Mouse (Mus musculus) gonadal fat pad, adult 2 months (tissue): Measurements from ENCODE around the gene Tpo. TPM values are rescaled to one million over a fixed set of nuclear protein-coding genes. Genes with fewer than 3 reads are reported as not detected.

Experiments used
- DNase-seq: peaks from one replicate; pipeline ENCODE4 v3.0.0-alpha.2; 2012; ENCODE audit warnings: low read depth
- polyA plus RNA-seq: library from polyadenylated mRNA; depleted of rRNA; stranded (reverse); fragments of >200 nt; gene quantifications from 2 replicates; pipeline ENCODE4 v1.2.3, GENCODE M21; 2012; rRNA removed

Gene Tpo
- polyA plus RNA-seq: 0.06 and 0.12 TPM in 2 replicates

- DNase-seq: no peak
Observed at GRCm38 (mm10) chr12:30132524-30132923, at the start of gene Tpo. Gene Tpo, minus strand, starts transcription at chr12:30132624.

- DNase-seq: no peak
Observed at GRCm38 (mm10) chr12:30181721-30182120, 49.3 kb upstream of the Tpo start.

GRCm38 (mm10) chr12:30179623-30180022 lies 47.2 kb upstream of the Tpo start:
- no peak for DNase-seq

GRCm38 (mm10) chr12:30177966-30178365 lies 45.5 kb upstream of the Tpo start:
- no peak for DNase-seq

GRCm38 (mm10) chr12:30177529-30177928 lies 45.1 kb upstream of the Tpo start:
- no peak for DNase-seq

GRCm38 (mm10) chr12:30168491-30168890 lies 36.1 kb upstream of the Tpo start:
- no peak for DNase-seq

GRCm38 (mm10) chr12:30164538-30164937 lies 32.1 kb upstream of the Tpo start:
- no peak for DNase-seq

GRCm38 (mm10) chr12:30164005-30164404 lies 31.6 kb upstream of the Tpo start:
- DNase-seq: no peak

GRCm38 (mm10) chr12:30161731-30162406 lies 29.4 kb upstream of the Tpo start:
- no peak for DNase-seq

GRCm38 (mm10) chr12:30160475-30160874 lies 28.1 kb upstream of the Tpo start:
- peak; percentile 52 for DNase-seq

- no peak for DNase-seq
Observed at GRCm38 (mm10) chr12:30159788-30160187, 27.4 kb upstream of the Tpo start.

- no peak for DNase-seq
Observed at GRCm38 (mm10) chr12:30154079-30154673, 21.8 kb upstream of the Tpo start.

GRCm38 (mm10) chr12:30142085-30142484 lies 9.7 kb upstream of the Tpo start:
- DNase-seq: no peak

- DNase-seq: no peak
Observed at GRCm38 (mm10) chr12:30129411-30129716, 3.1 kb downstream of the Tpo start.

GRCm38 (mm10) chr12:30128561-30129410 lies 3.6 kb downstream of the Tpo start:
- DNase-seq: no peak

- DNase-seq: no peak
Observed at GRCm38 (mm10) chr12:30122347-30122746, 10.1 kb downstream of the Tpo start.

- DNase-seq: no peak
Observed at GRCm38 (mm10) chr12:30112271-30112670, 20.2 kb downstream of the Tpo start.

GRCm38 (mm10) chr12:30109646-30110605 lies 22.5 kb downstream of the Tpo start:
- no peak for DNase-seq

- DNase-seq: no peak
Observed at GRCm38 (mm10) chr12:30102891-30103565, 29.4 kb downstream of the Tpo start.

- DNase-seq: no peak
Observed at GRCm38 (mm10) chr12:30092081-30092480, 40.3 kb downstream of the Tpo start.

GRCm38 (mm10) chr12:30083971-30084370 lies 48.5 kb downstream of the Tpo start:
- no peak for DNase-seq
